Mouse (Mus musculus) heart, embryonic 13.5 days (tissue): Measurements from ENCODE around the gene Birc6. TPM values are rescaled to one million over a fixed set of nuclear protein-coding genes. Genes with fewer than 3 reads are reported as not detected.

Source experiments
- ATAC-seq: fragments of 200-750 bp; cut with Nextera tagmentation; 2 replicates; pipeline ENCODE4 v1.8.0; 2017; ENCODE audit warnings: moderate TSS enrichment; ENCODE audit not compliant: insufficient number of reproducible peaks, low FRiP score, low TSS enrichment; ENCODE audit errors: extremely low read depth
- H3K27ac ChIP-seq: fragments of 300-500 bp; sonication (generic); replicated peaks from 2 replicates; pipeline ENCODE4 v1.5.1; 2015; ENCODE audit warnings: moderate library complexity, mild to moderate bottlenecking, inconsistent platforms
- H3K27me3 ChIP-seq: fragments of 300-500 bp; sonication (generic); replicated peaks from 2 replicates; pipeline ENCODE4 v1.6.1; 2015; ENCODE audit warnings: mild to moderate bottlenecking, inconsistent platforms
- H3K36me3 ChIP-seq: fragments of 300-500 bp; sonication (generic); 2 replicates; pipeline ENCODE4 v1.6.1; 2015; ENCODE audit warnings: mild to moderate bottlenecking, inconsistent platforms
- H3K4me1 ChIP-seq: fragments of 300-500 bp; sonication (generic); 2 replicates; pipeline ENCODE4 v1.6.1; 2015; ENCODE audit warnings: inconsistent platforms
- H3K4me2 ChIP-seq: fragments of 300-500 bp; sonication (generic); 2 replicates; pipeline ENCODE4 v1.6.1; 2015; ENCODE audit warnings: inconsistent platforms, mild to moderate bottlenecking, moderate library complexity
- H3K4me3 ChIP-seq: fragments of 300-500 bp; sonication (generic); 2 replicates; pipeline ENCODE4 v1.5.1; 2015; ENCODE audit warnings: moderate library complexity, mild to moderate bottlenecking, inconsistent platforms
- H3K9ac ChIP-seq: fragments of 300-500 bp; sonication (generic); 2 replicates; pipeline ENCODE4 v1.6.1; 2015; ENCODE audit warnings: inconsistent platforms, mild to moderate bottlenecking, moderate library complexity
- H3K9me3 ChIP-seq: fragments of 300-500 bp; sonication (generic); 2 replicates; pipeline ENCODE4 v1.6.1; 2016; ENCODE audit warnings: inconsistent platforms
- WGBS: fragments of 180-500 bp; shearing (Covaris S2); methylation state at CpG from one replicate; pipeline ENCODE4 v1.1.7; 2015; ENCODE audit warnings: mixed read lengths; 5-methylcytosine and 5-hydroxymethylcytosine counted together
- polyA plus RNA-seq: library from polyadenylated mRNA; unstranded; fragments of >200 nt; fragmentation: Nextera tagmentation; extraction: Ambion mirVana; gene quantifications from 2 replicates; pipeline ENCODE4 v1.2.1, GENCODE M21; 2015

The Birc6 gene
- polyA plus RNA-seq, 1 experiment from 2014 or later: 51.9 TPM

- H3K36me3 ChIP-seq: no peaks in the 10 kb centered on the region
- H3K4me1 ChIP-seq: peaks cover 10% of the 10 kb centered on the region
- 77% methylated on average over 8 of the region's 8 CpGs for WGBS
- no peak overlapping the region for H3K9ac ChIP-seq
- H3K27me3 ChIP-seq: no peaks in the 10 kb centered on the region
- ATAC-seq: no peak
- no peaks in the 10 kb centered on the region for H3K9me3 ChIP-seq
- H3K4me3 ChIP-seq: no peak overlapping the region
- no peak overlapping the region for H3K4me2 ChIP-seq
- H3K27ac ChIP-seq: no peak overlapping the region
These were observed 5.0 kb upstream of the Birc6 start for GRCm38 (mm10) chr17:74522797-74523723.

GRCm38 (mm10) chr17:74526117-74526516 lies 2.0 kb upstream of the Birc6 start:
- H3K9me3 ChIP-seq: no peaks in the 10 kb centered on the region
- no peak overlapping the region for H3K9ac ChIP-seq
- no peaks in the 10 kb centered on the region for H3K36me3 ChIP-seq
- peaks cover 26% of the 10 kb centered on the region for H3K4me1 ChIP-seq
- H3K4me3 ChIP-seq: no peak overlapping the region
- 88% methylated on average over 2 of the region's 2 CpGs for WGBS
- H3K27ac ChIP-seq: no peak overlapping the region
- H3K27me3 ChIP-seq: no peaks in the 10 kb centered on the region
- ATAC-seq: no peak
- H3K4me2 ChIP-seq: no peak overlapping the region

- H3K4me1 ChIP-seq: peaks cover 26% of the 10 kb centered on the region
- H3K9me3 ChIP-seq: no peaks in the 10 kb centered on the region
- no peaks in the 10 kb centered on the region for H3K36me3 ChIP-seq
- peak overlapping the region; percentile 83 for H3K9ac ChIP-seq
- peak overlapping the region; percentile 72 for H3K4me2 ChIP-seq
- no peak for ATAC-seq
- no peaks in the 10 kb centered on the region for H3K27me3 ChIP-seq
- H3K27ac ChIP-seq: peak overlapping the region; percentile 99
- WGBS: 89% methylated on average over 9 of the region's 9 CpGs
- peak overlapping the region; percentile 57 for H3K4me3 ChIP-seq
These were observed 1.1 kb upstream of the Birc6 start for GRCm38 (mm10) chr17:74526806-74527653.

GRCm38 (mm10) chr17:74528648-74529532 lies 795 bp downstream of the Birc6 start:
- Histone ChIP-seq H3K4me2 (peak overlapping the region; percentile 85), H3K36me3 (no peaks in the 10 kb centered on the region; the same call in 1 of the 2 replicates)
- WGBS: 0% methylated on average over 68 of the region's 72 CpGs

GRCm38 (mm10) chr17:74529533-74529824 lies 1.4 kb downstream of the Birc6 start:
- peak overlapping the region; percentile 90 for H3K9ac ChIP-seq
- H3K27ac ChIP-seq: peak overlapping the region; percentile 99
- peak overlapping the region; percentile 99 for H3K4me3 ChIP-seq
- H3K4me1 ChIP-seq: peaks cover 28% of the 10 kb centered on the region
- H3K9me3 ChIP-seq: no peaks in the 10 kb centered on the region
- H3K4me2 ChIP-seq: peak overlapping the region; percentile 85
- no peak for ATAC-seq
- 9% methylated on average over 3 of the region's 3 CpGs for WGBS
- no peaks in the 10 kb centered on the region for H3K27me3 ChIP-seq
- no peaks in the 10 kb centered on the region; the same call in 1 of the 2 replicates for H3K36me3 ChIP-seq

More at GRCm38 (mm10) chr17:74528648-74529532, 795 bp downstream of the Birc6 start:
- H3K4me3 ChIP-seq: peak overlapping the region; percentile 99
- peak overlapping the region; percentile 90 for H3K9ac ChIP-seq
- H3K9me3 ChIP-seq: no peaks in the 10 kb centered on the region
- H3K27ac ChIP-seq: peak overlapping the region; percentile 99
- ATAC-seq: peak; percentile 34
- H3K4me1 ChIP-seq: peaks cover 28% of the 10 kb centered on the region
- H3K27me3 ChIP-seq: no peaks in the 10 kb centered on the region

- Histone ChIP-seq H3K9ac (no peak overlapping the region), H3K4me3 (no peak overlapping the region), H3K9me3 (no peaks in the 10 kb centered on the region), H3K4me2 (no peak overlapping the region), H3K36me3 (no peaks in the 10 kb centered on the region; the same call in 1 of the 2 replicates), H3K27ac (no peak overlapping the region), H3K27me3 (no peaks in the 10 kb centered on the region), H3K4me1 (peaks cover 21% of the 10 kb centered on the region)
- WGBS: 94% methylated on average over 4 of the region's 4 CpGs
- ATAC-seq: no peak
These were observed 6.9 kb downstream of the Birc6 start for GRCm38 (mm10) chr17:74534971-74535370.

- Histone ChIP-seq H3K4me1 (peaks cover 12% of the 10 kb centered on the region), H3K9ac (no peak overlapping the region), H3K9me3 (no peaks in the 10 kb centered on the region), H3K27me3 (no peaks in the 10 kb centered on the region), H3K4me3 (no peak overlapping the region), H3K4me2 (no peak overlapping the region), H3K36me3 (no peaks in the 10 kb centered on the region; the same call in 1 of the 2 replicates), H3K27ac (no peak overlapping the region)
- ATAC-seq: no peak
- WGBS: 40% methylated on average over 1 of the region's 1 CpGs
These were observed 9.4 kb downstream of the Birc6 start for GRCm38 (mm10) chr17:74537526-74537925.

- ATAC-seq: no peak
- Histone ChIP-seq H3K4me3 (no peak overlapping the region), H3K9ac (no peak overlapping the region), H3K4me2 (peak overlapping the region; percentile 28; the same call in 1 of the 2 replicates), H3K9me3 (no peaks in the 10 kb centered on the region; the same call in 1 of the 2 replicates), H3K4me1 (peaks cover 15% of the 10 kb centered on the region), H3K27ac (peak overlapping the region; percentile 73), H3K27me3 (no peaks in the 10 kb centered on the region), H3K36me3 (peaks cover 38% of the 10 kb centered on the region)
- WGBS: 75% methylated on average over 2 of the region's 2 CpGs
These were observed 15.5 kb downstream of the Birc6 start for GRCm38 (mm10) chr17:74543615-74544014.

- peaks cover 69% of the 10 kb centered on the region for H3K36me3 ChIP-seq
- H3K4me2 ChIP-seq: no peak overlapping the region
- H3K9me3 ChIP-seq: no peaks in the 10 kb centered on the region
- no peak overlapping the region for H3K27ac ChIP-seq
- WGBS: 51% methylated on average over 5 of the region's 5 CpGs
- H3K4me3 ChIP-seq: no peak overlapping the region
- no peak for ATAC-seq
- no peak overlapping the region for H3K9ac ChIP-seq
- H3K27me3 ChIP-seq: no peaks in the 10 kb centered on the region
- H3K4me1 ChIP-seq: 0 out of 2 replicates have a peak, but pooled peaks cover 5% of the 10 kb centered on the region
These were observed 26.0 kb downstream of the Birc6 start for GRCm38 (mm10) chr17:74554118-74554517.

GRCm38 (mm10) chr17:74559891-74560290 lies 31.8 kb downstream of the Birc6 start:
- no peak overlapping the region for H3K4me2 ChIP-seq
- H3K4me3 ChIP-seq: no peak overlapping the region
- no peaks in the 10 kb centered on the region for H3K9me3 ChIP-seq
- peaks cover 58% of the 10 kb centered on the region for H3K36me3 ChIP-seq
- no peaks in the 10 kb centered on the region for H3K4me1 ChIP-seq
- no peak overlapping the region for H3K27ac ChIP-seq
- 90% methylated on average over 11 of the region's 11 CpGs for WGBS
- H3K9ac ChIP-seq: no peak overlapping the region
- no peak for ATAC-seq
- H3K27me3 ChIP-seq: no peaks in the 10 kb centered on the region
